Mouse (Mus musculus) layer of hippocampus, postnatal 36 days (tissue): ENCODE results near the gene Srebf2. TPM values are rescaled to one million over a fixed set of nuclear protein-coding genes. Genes with fewer than 3 reads are reported as not detected.
"Not testable (repeated sequence)": the region's sequence is repeated elsewhere in the genome, so short reads cannot be mapped to it uniquely, and the experiment has no call there.

Experiments
- DNase-seq, 2 experiments: peaks; one replicate each; pipeline ENCODE4 v3.0.0; 2022
- microRNA-seq, 2 experiments: library from miRNA; unstranded; fragments of <30 nt; microRNA quantifications; one replicate each; pipeline ENCODE4 v1.2.0; 2021
- total RNA-seq, 2 experiments: library from RNA; stranded (reverse); gene quantifications; 2 replicates each; pipeline ENCODE4 v1.2.3; 2021

Gene Srebf2
- total RNA-seq, 2 experiments from 2014 or later, result 156 to 167 TPM

DNA sequence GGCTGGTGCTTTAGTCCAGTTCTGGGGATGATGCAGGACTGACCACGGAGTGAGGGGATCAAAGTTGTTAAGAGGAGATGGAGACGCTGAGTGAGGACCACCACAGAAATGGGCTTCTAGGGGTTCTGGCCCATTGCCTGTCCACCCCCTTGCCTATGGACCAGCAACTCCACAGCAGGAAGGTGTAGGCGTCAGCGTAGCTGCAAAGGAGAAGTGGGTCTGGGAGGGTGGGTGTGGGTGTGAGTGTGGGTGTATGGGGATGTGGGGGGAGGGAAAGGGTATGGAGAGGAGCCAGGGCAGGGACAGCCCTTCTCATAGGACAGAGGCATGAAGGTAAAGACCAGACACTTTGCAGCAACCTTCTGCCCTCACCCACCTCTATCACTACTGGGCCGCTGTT lies 78.8 kb downstream of the Srebf2 start:
- no peak for DNase-seq

DNA sequence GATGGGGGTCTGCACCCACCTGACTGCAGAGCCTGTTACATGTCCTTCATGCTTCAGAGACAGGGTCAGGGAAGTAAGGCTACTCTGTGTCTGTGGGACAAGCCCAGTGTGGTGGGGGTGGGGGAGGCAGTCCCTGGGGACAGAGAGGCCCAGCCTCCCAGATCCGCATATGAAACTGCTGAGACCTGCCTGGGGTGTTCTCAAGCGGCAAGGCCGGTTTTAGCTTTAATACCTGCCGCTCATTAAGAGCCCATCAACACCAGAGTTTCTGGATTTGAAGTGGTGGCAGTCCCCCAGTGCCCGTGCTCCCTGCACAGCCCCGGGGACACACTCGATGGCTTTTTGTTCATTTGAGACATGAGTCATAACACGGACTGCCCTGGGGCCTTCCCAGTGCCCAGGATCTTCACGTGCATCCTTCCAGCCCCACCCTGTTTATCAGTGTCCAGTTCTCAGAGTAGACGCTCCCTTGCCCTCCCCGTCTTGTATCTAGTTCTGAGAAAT lies 82.6 kb downstream of the Srebf2 start:
- no peak for DNase-seq

DNA sequence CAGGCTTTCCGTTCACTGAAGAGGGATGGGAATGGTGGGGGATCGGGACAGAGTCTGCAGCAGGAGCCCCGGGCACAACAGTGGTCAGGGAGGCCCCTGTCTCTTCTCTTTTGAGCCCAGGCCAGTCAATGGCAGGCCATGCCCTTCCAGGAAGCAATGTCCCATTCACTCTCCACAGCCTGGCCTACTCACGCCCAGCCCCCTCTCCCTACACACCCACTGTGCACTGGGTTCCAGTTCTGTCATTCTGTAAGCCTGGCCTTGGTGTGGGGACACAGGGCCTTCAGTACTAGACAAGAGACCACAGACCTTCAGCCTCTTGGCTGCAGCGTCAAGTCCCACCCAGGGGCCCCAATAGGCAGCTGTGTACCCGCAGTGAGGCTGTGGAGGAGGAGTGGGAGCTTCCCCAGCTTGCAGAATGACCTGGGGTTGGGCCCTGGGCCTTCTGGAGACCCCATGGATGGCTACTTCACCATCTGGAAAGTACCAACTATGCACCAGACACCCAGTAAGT lies 83.2 kb downstream of the Srebf2 start:
- DNase-seq, result no peak

DNA sequence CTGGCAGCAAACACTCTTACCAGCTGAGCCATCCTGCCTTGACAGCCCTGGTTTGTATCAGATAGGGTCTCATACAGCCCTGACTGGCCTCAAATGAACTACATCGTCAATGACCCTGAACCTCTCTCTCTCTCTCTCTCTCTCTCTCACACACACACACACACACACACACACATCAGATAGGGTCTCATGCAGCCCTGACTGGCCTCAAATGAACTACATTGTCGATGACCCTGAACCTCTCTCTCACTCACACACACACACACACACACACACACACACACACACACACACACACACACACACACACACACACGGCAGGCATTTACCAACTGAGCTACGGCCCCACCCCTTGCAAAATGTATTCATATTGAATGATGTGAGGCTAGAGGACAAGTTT lies 84.1 kb downstream of the Srebf2 start:
- no peak for DNase-seq

DNA sequence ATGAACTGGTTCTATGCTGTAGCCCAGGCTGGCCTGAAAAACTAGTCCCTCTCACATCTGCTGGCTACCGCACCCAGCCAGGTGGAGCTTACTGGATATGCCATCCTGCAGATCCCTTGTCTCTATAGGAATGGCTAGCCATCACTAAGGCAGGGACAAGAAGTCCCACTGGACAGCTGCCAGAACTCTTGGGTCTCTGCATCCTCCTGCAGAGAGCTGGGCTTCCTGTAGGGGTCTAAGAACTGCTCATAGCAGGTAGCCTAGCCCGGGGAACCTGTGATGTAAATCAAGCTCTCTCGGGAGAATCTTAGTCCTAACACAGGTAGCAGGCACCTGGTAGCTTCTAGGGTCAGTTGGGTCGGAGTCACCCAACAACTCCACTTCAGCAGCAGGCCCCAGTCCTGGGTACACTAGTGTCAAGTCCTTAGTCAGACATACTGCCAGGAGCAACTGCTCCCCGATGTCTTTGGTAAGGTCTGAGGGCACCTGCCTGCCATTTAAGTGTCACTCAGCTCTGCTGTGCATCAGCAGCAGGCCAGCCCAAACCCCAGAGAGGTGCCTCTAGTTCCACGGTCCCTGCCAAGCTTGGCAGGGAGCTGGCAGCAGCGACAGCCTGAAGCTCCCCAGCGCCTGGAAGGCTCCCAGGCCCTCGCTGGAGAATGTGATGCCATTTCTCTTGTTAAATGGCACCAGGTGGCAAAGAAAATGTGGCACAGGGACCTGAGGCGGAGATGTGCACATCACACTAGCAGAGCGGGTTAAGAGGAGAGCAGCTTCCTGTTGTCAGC lies 84.8 kb downstream of the Srebf2 start:
- peak; percentile 47 to 48 for DNase-seq

DNA sequence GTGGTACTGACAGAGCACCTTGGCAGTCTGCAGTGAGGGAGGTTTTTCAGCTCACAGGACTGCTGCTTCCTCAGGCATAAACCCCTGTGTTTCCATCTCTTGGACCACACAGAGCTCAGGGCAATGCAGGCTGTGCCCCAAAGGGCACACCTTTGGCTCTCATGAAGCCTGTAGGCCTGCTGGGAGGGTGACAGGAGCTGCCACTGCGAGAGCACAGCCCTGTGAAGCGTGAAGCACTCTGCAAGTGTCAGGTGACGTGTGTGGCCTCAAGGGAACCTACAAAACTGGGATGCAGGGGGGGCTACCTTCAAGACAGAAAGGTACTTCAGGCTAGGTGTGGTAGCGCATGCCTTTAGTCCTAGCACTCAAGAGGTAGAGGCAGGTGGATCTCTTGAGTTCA lies 85.7 kb downstream of the Srebf2 start:
- no peak for DNase-seq

DNA sequence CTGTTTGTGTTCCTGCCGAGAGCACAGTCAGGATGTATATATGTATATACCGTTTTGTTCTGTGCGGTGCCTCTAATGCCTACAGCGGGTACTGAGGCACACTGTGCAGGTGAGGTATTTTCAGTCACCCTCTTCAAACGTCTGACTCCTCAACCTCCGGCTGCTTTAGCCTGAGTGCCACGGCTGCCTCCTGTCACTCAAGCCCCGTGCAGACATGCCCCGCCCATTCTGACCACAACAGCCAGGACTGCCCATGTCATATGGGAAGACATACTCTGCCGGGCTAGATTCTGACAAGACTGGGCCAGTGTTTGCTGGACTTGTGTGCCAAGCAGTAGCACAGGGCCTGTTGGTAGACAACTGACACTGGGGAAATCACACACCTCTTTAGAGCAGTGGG lies 88.7 kb downstream of the Srebf2 start:
- DNase-seq, result no peak

DNA sequence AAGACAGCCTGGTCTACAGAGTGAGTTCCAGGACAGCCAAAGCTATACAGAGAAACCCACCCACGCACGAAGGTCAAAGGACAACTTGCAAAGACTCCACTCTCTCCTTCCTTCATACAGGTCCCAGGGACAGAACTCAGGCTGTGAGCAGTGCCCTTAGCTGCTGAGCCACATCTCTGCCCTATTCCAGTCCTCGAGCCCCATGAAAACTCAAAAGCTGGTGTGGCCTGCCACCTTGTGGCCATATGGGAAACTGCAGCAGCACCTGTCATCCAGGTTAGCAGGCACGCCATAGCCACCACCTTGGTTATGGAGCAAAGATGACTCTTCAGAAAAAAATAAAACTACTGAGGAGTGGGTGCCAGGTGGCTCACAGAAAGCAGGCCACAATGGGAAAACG lies 89.6 kb downstream of the Srebf2 start:
- DNase-seq, result peak; percentile 80 to 81

DNA sequence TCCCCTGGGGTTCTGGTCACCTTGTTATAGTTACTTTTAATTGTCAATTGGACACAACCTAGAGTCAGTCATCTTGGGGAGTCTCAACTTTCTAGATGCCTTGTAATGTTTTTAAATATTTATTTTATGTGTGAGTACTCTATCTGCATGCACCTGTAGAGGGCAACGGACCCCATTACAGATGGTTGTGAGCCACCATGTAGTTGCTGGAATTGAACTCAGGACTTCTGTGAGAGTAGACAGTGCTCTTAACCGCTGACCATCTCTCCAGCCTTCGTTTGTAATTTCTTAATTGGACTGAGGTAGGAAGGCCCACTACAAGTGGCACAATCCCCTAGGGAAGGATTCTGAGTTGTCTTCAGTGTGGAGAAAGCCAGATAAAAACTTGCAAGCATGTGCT lies 96.3 kb downstream of the Srebf2 start:
- DNase-seq, result no peak

DNA sequence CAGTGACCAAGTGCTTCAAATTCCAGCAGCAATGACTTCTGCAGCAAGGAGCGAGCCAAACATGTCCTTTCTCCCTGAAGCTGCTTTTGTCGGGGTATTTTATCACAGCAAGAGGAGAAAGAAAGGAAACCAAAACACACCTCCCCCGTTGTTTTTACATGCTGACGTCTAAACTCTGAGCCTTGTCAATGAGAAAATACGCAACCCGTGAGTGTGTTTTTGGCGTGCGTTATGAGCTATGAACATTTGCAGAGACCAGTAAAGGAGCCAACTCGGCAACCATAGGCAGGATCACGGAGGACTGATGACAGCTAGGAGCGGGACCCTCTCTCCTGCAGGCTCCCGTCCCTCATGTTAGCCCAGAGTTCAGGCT lies 96.7 kb downstream of the Srebf2 start:
- no peak for DNase-seq

DNA sequence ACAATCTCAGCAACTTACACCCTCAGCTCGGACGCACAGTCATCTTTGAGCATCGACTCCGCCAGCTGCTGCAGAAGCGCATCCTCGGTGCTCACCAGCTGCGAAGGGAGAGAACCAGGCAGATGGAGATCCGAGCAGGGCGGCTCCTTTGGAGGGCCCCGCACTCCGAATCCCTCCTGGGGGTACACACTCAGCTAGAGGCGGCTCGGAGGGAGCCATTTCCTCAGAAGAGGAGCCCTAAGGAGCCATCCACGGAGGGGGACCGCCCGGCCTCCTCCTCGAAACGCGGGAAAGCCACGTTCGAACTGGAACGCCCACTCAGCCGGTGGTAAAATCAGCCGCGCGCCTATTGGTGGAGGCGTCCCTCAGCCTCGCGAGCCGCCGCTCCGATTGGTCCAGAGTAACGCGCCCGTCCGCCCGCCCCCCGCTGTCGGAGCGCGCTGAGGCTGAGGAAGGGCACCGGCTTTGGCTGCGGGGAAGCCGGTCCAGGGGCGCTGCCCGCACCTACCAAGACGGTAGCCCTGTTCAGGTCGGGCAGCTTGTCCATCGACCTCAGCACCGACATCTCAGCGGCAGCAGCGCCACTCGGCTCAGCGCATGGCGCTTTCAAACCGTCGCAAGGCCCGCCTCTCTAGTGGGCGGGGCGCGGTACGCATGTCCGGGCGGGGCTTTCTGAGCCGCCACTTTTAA lies 97.3 kb downstream of the Srebf2 start, which contains the start of gene Cenpm:
TSS of gene Cenpm (minus strand) at position 634 of the 690 bp plus-strand sequence.
- DNase-seq, result peak; percentile 90 to 91

DNA sequence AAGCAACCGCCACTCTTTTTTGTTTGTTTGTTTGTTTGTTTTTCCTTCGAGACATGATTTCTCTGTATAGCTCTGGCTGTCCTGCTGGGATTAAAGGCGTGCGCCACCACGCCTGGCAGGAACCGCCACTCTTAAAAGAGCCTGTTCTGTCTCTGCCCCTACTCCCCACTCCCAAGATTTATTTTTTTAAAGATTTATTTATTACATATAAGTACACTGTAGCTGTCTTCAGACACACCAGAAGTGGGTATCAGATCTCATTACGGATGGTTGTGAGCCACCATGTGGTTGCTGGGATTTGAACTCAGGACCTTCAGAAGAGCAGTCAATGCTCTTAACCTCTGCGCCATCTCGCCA lies 97.8 kb downstream of the Srebf2 start:
- DNase-seq, result not testable (repeated sequence)

DNA sequence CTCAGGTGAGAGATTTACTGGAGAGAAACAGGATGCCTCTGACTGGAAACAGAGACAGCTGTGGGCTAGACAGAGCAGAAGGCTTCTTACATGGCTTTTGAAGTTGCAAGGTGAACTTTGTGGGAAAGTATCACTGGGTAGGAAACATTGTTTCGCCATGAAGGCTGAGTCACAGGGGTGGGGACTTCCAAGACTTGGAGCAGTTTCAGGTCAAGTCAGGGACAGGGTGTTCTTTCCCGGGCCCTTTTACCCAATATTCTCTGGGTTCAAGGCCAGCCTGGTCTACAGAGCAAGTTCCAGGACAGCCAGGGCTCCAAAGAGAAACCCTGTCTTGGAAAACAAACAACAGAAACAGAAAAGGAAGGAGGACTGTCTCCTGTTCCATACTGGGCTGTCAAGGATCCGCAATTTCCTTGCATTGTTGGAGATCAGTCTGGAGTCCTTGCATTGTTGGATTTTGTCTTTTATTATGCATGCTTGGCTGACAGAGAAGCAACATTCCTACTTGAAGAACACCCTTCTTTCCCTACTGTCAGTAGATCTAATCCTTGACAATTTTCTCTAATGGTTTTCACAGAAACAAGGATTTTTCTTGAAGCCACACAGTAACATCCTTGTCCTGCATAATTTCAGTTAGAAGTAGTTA lies 100.3 kb downstream of the Srebf2 start:
- DNase-seq, result no peak

DNA sequence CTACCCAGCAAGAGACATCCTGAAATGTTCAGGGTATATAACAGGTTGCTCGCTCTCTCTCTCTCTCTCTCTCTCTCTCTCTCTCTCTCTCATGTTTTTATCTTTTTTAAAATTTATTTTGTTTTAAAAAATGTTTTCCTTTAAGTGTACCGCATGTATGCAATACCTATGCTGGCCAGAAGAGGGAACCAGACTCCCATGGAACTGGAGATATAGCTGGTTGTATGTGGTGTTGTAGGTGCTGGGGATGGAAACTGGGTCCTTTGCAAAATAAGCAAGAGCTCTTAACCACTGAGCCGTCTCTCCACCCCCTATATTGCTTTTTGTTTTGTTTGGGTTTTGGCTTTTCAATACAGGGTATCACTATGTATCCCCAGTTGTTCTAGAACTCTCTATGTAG lies 104.6 kb downstream of the Srebf2 start:
- no peak for DNase-seq

DNA sequence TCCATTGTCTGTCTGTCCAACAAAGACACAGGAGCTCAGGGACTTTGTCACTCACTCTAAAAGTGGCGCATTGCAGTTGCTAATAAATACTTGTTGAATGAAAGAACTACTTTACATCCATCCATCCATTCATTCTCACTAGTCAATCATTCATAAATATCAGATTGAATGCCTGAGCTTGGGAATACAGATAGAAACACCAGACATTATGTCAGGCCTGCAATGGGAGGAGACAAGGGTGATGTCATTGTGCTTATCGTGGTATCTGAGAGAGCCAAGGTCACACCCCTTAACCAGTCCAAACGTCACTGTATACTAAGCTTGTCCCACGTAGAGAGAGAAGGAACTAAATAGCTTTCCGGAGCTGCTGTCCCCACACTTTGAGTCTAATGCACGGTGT lies 105.1 kb downstream of the Srebf2 start, which contains the start of gene 1500009C09Rik:
TSS of gene 1500009C09Rik (plus strand) at position 301 of the 400 bp plus-strand sequence.
- DNase-seq, result no peak

Small RNA genes lying within 50 kb of the gene (microRNA-seq; reads per million reads assigned to microRNA genes)
- gene Mir33, result 16.1 to 24.8 reads per million in 2 experiments

Other genes starting within 250 kb of the Srebf2 start
- 10 to 100 TPM; 44.5 to 48.2 TPM for gene Polr3h, start 220.9 kb upstream of the Srebf2 start, total RNA-seq
- 10 to 100 TPM; 74.5 to 77.1 TPM for gene Csdc2, start 210.4 kb upstream of the Srebf2 start, total RNA-seq
- gene Pmm1, start 186.3 kb upstream of the Srebf2 start, total RNA-seq, result 100 to 1,000 TPM; 209 to 220 TPM
- gene 1700029P11Rik, start 166.6 kb upstream of the Srebf2 start, total RNA-seq, result not detected
- gene Xrcc6, start 159.3 kb upstream of the Srebf2 start, total RNA-seq, result 10 to 100 TPM; 25.5 to 27.2 TPM
- 100 to 1,000 TPM; 111 to 116 TPM for gene Desi1, start 113.3 kb upstream of the Srebf2 start, total RNA-seq
- gene Snu13, start 99.6 kb upstream of the Srebf2 start, total RNA-seq, result 100 to 1,000 TPM; 107 to 110 TPM
- not detected for gene 4930407I10Rik, start 88.0 kb upstream of the Srebf2 start, total RNA-seq
- gene Mei1, start 77.2 kb upstream of the Srebf2 start, total RNA-seq, result under 1 TPM; 0.17 to 0.30 TPM
- gene Ccdc134, start 19.3 kb upstream of the Srebf2 start, total RNA-seq, result 10 to 100 TPM; 11.5 to 15.3 TPM
- under 1 TPM; 0.72 to 0.76 TPM for gene Shisa8, start 65.6 kb downstream of the Srebf2 start, total RNA-seq
- gene Tnfrsf13c, start 77.2 kb downstream of the Srebf2 start, total RNA-seq, result under 1 TPM; 0.30 to 0.62 TPM
- 1 to 10 TPM; 2.7 to 4.0 TPM for gene Cenpm, start 97.6 kb downstream of the Srebf2 start, total RNA-seq
- gene 1500009C09Rik, start 105.2 kb downstream of the Srebf2 start, total RNA-seq, result 100 to 1,000 TPM in 1 of 2 experiments, 10 to 100 TPM in 1; 98.3 to 115 TPM
- gene Sept3, start 127.7 kb downstream of the Srebf2 start, total RNA-seq, result 100 to 1,000 TPM; 608 to 622 TPM
- not detected for gene Wbp2nl, start 151.8 kb downstream of the Srebf2 start, total RNA-seq
- 10 to 100 TPM; 32.8 to 38.9 TPM for gene Naga, start 191.7 kb downstream of the Srebf2 start, total RNA-seq
- gene Pheta2, start 191.8 kb downstream of the Srebf2 start, total RNA-seq, result under 1 TPM; 0.27 to 0.40 TPM
- gene Smdt1, start 191.8 kb downstream of the Srebf2 start, total RNA-seq, result 100 to 1,000 TPM; 138 to 139 TPM
- 100 to 1,000 TPM; 203 to 209 TPM for gene Ndufa6, start 207.1 kb downstream of the Srebf2 start, total RNA-seq
- 10 to 100 TPM; 40.9 to 47.4 TPM for gene Cyp2d22, start 233.1 kb downstream of the Srebf2 start, total RNA-seq
- not detected for gene Cyp2d11, start 246.8 kb downstream of the Srebf2 start, total RNA-seq